8 mouse cellular contexts compared by ENCODE assay signal in genomic region chr1:87327165-87327861, GRCm38 (mm10). TPM values are rescaled to one million over a fixed set of nuclear protein-coding genes. Genes with fewer than 3 reads are reported as not detected.
A peak's percentile ranks its signal among the peaks of the same experiment; 100 is the strongest.
DNase-seq lines count a peak whose midpoint lies in the region; ATAC-seq and TF ChIP-seq lines count a peak whose summit lies in the region.

No protein-coding gene starts in this region.

- no peak for TF ChIP-seq EP300 in heart, adult 2 months (IDR thresholded peaks at IDR 0.05; ENCODE audit: insufficient read depth, low read depth, low read length)

- intact Hi-C loops in heart, adult 2 months (cut with DNase I): no loop called here

- H3K9ac ChIP-seq in heart, adult 2 months (ENCODE audit: low read depth, low read length): peak overlapping the region; percentile 89
- peak overlapping the region; percentile 94 for H3K9ac ChIP-seq in forebrain, embryonic 15.5 days (replicated peaks)
- H3K9ac ChIP-seq in intestine, embryonic 16.5 days (ENCODE audit: low read depth, low read length): peak overlapping the region; percentile 99
- peak overlapping the region; percentile 97 for H3K9ac ChIP-seq in liver, embryonic 15.5 days
- peak overlapping the region; percentile 98 for H3K9ac ChIP-seq in neural tube, embryonic 15.5 days (replicated peaks)

- H3K4me1 ChIP-seq in heart, adult 2 months (ENCODE audit: control insufficient read depth, insufficient read depth, low read length): peaks cover 6% of the 10 kb centered on the region
- no peaks in the 10 kb centered on the region; the same call in 1 of the 2 replicates for H3K4me1 ChIP-seq in bone marrow, adult 2 months (ENCODE audit: control insufficient read depth, insufficient read depth, low read length)
- H3K4me1 ChIP-seq in forebrain, embryonic 15.5 days: peaks cover 19% of the 10 kb centered on the region
- peaks cover 5% of the 10 kb centered on the region; the same call in 1 of the 2 replicates for H3K4me1 ChIP-seq in intestine, embryonic 16.5 days (ENCODE audit: control insufficient read depth, insufficient read depth, low read length)
- H3K4me1 ChIP-seq in liver, embryonic 15.5 days (replicated peaks): peaks cover 37% of the 10 kb centered on the region
- H3K4me1 ChIP-seq in neural tube, embryonic 15.5 days: peaks cover 13% of the 10 kb centered on the region
- no peaks in the 10 kb centered on the region for H3K4me1 ChIP-seq in thymus, adult 2 months (replicated peaks; ENCODE audit: control insufficient read depth, insufficient read depth, low read length)

- TF ChIP-seq POLR2A in heart, adult 2 months (IDR thresholded peaks at IDR 0.05; ENCODE audit: insufficient read depth, low read depth, low read length): no peak
- no peak for TF ChIP-seq POLR2A in bone marrow, adult 2 months (IDR thresholded peaks at IDR 0.05; ENCODE audit: borderline replicate concordance, control insufficient read depth, low read depth, low read length)
- TF ChIP-seq POLR2A in thymus, adult 2 months (IDR thresholded peaks at IDR 0.05; ENCODE audit: control insufficient read depth, extremely low read depth, insufficient read depth, low read length, poor library complexity): no peak

- TF ChIP-seq CTCF in heart, adult 2 months (IDR thresholded peaks at IDR 0.05): peak; percentile 12; the same call in 1 of the 2 replicates
- TF ChIP-seq CTCF in bone marrow, adult 2 months (IDR thresholded peaks at IDR 0.05; ENCODE audit: control insufficient read depth, insufficient read depth, low read length): no peak
- no peak for TF ChIP-seq CTCF in thymus, adult 2 months (IDR thresholded peaks at IDR 0.05; ENCODE audit: borderline replicate concordance, control insufficient read depth, extremely low read depth, insufficient read depth, low read length, poor library complexity)

- DNase-seq in heart, adult 2 months: no peak
- no peak for DNase-seq in heart, adult 11 months
- no peak for DNase-seq in thymus, adult 2 months

- H3K79me2 ChIP-seq in heart, adult 2 months (replicated peaks; ENCODE audit: control insufficient read depth, insufficient read depth, low read length): no peaks in the 10 kb centered on the region

- peak; percentile 56 for ATAC-seq in forebrain, embryonic 15.5 days (replicated peaks)
- peak; percentile 88 for ATAC-seq in intestine, embryonic 16.5 days
- ATAC-seq in liver, embryonic 15.5 days (ENCODE audit: insufficient read depth): peak; percentile 80
- ATAC-seq in neural tube, embryonic 15.5 days (ENCODE audit: low FRiP score): peak; percentile 70

- H3K9me3 ChIP-seq in forebrain, embryonic 15.5 days: no peaks in the 10 kb centered on the region
- no peaks in the 10 kb centered on the region for H3K9me3 ChIP-seq in intestine, embryonic 16.5 days (ENCODE audit: control insufficient read depth, low read length)
- H3K9me3 ChIP-seq in liver, embryonic 15.5 days (replicated peaks): no peaks in the 10 kb centered on the region
- H3K9me3 ChIP-seq in neural tube, embryonic 15.5 days (replicated peaks): no peaks in the 10 kb centered on the region

- H3K27me3 ChIP-seq in heart, adult 2 months (ENCODE audit: control insufficient read depth, insufficient read depth, low read length): no peaks in the 10 kb centered on the region
- H3K27me3 ChIP-seq in forebrain, embryonic 15.5 days: no peaks in the 10 kb centered on the region
- no peaks in the 10 kb centered on the region for H3K27me3 ChIP-seq in intestine, embryonic 16.5 days (replicated peaks; ENCODE audit: control insufficient read depth, insufficient read depth, low read length)
- H3K27me3 ChIP-seq in liver, embryonic 15.5 days: no peaks in the 10 kb centered on the region
- no peaks in the 10 kb centered on the region for H3K27me3 ChIP-seq in neural tube, embryonic 15.5 days (replicated peaks)
- H3K27me3 ChIP-seq in thymus, adult 2 months (ENCODE audit: control insufficient read depth, insufficient read depth, low read length): no peaks in the 10 kb centered on the region

- H3K36me3 ChIP-seq in heart, adult 2 months (ENCODE audit: control insufficient read depth, insufficient read depth, low read length): peaks cover 10% of the 10 kb centered on the region
- no peaks in the 10 kb centered on the region for H3K36me3 ChIP-seq in forebrain, embryonic 15.5 days
- H3K36me3 ChIP-seq in intestine, embryonic 16.5 days (ENCODE audit: control insufficient read depth, insufficient read depth, low read length): peaks cover 3% of the 10 kb centered on the region; the same call in 1 of the 2 replicates
- H3K36me3 ChIP-seq in liver, embryonic 15.5 days (replicated peaks): peaks cover 7% of the 10 kb centered on the region; the same call in 1 of the 2 replicates
- no peaks in the 10 kb centered on the region for H3K36me3 ChIP-seq in neural tube, embryonic 15.5 days
- no peaks in the 10 kb centered on the region for H3K36me3 ChIP-seq in thymus, adult 2 months (ENCODE audit: control insufficient read depth, insufficient read depth, low read length)

- WGBS in heart, adult 2 months: under 1% methylated on average over 51 of the region's 53 CpGs
- 1% methylated on average over 51 of the region's 53 CpGs for WGBS in bone marrow, adult 2 months
- WGBS in forebrain, embryonic 15.5 days: under 1% methylated on average over 50 of the region's 53 CpGs
- under 1% methylated on average over 46 of the region's 53 CpGs for WGBS in intestine, embryonic 16.5 days
- under 1% methylated on average over 43 of the region's 53 CpGs for WGBS in liver, embryonic 15.5 days (ENCODE audit: insufficient replicate concordance)
- WGBS in neural tube, embryonic 15.5 days: under 1% methylated on average over 33 of the region's 53 CpGs
- WGBS in thymus, adult 2 months: under 1% methylated on average over 52 of the region's 53 CpGs

- H3K4me2 ChIP-seq in forebrain, embryonic 15.5 days (replicated peaks): peak overlapping the region; percentile 77
- peak overlapping the region; percentile 66 for H3K4me2 ChIP-seq in intestine, embryonic 16.5 days (ENCODE audit: low read depth, low read length)
- H3K4me2 ChIP-seq in liver, embryonic 15.5 days: peak overlapping the region; percentile 81
- H3K4me2 ChIP-seq in neural tube, embryonic 15.5 days: peak overlapping the region; percentile 70

- H3K4me3 ChIP-seq in heart, adult 2 months: peak overlapping the region; percentile 98
- H3K4me3 ChIP-seq in bone marrow, adult 2 months (replicated peaks; ENCODE audit: control insufficient read depth, low read depth, low read length): peak overlapping the region; percentile 89
- H3K4me3 ChIP-seq in forebrain, embryonic 15.5 days: peak overlapping the region; percentile 82
- H3K4me3 ChIP-seq in intestine, embryonic 16.5 days (ENCODE audit: low read length): peak overlapping the region; percentile 99
- peak overlapping the region; percentile 92 for H3K4me3 ChIP-seq in liver, embryonic 15.5 days (replicated peaks)
- H3K4me3 ChIP-seq in neural tube, embryonic 15.5 days (replicated peaks): peak overlapping the region; percentile 94
- peak overlapping the region; percentile 94 for H3K4me3 ChIP-seq in thymus, adult 2 months (ENCODE audit: control insufficient read depth, insufficient read depth, low read length)

- peak overlapping the region; percentile 90 for H3K27ac ChIP-seq in heart, adult 2 months
- H3K27ac ChIP-seq in bone marrow, adult 2 months (ENCODE audit: control insufficient read depth, insufficient read depth, low read depth, low read length, poor library complexity): peak overlapping the region; percentile 78
- H3K27ac ChIP-seq in forebrain, embryonic 15.5 days (replicated peaks): peak overlapping the region; percentile 94
- peak overlapping the region; percentile 91 for H3K27ac ChIP-seq in intestine, embryonic 16.5 days (ENCODE audit: low read length)
- peak overlapping the region; percentile 90 for H3K27ac ChIP-seq in liver, embryonic 15.5 days (replicated peaks)
- peak overlapping the region; percentile 92 for H3K27ac ChIP-seq in neural tube, embryonic 15.5 days (replicated peaks)
- no peak overlapping the region for H3K27ac ChIP-seq in thymus, adult 2 months (ENCODE audit: control insufficient read depth, insufficient read depth, low read length)

RNA-seq across cellular contexts. Expression of gene Gigyf2, which starts 0.5 kb away (rescaled TPM):
- total RNA-seq in heart, adult 2 months (2021): 10 to 100 TPM; 47.4 to 47.7 TPM
- 19.3 and 33.5 TPM in 2 replicates for polyA plus RNA-seq in heart, adult 2 months (2012; rRNA removed)
- polyA plus RNA-seq in bone marrow, adult 2 months (2011; ENCODE audit: insufficient read depth, insufficient read length, low replicate concordance, missing spikeins): 39.0 and 95.1 TPM in 2 replicates
- 69.3 and 71.3 TPM in 2 replicates for polyA plus RNA-seq in forebrain, embryonic 15.5 days (2015; fragmentation: Nextera tagmentation; extraction: Ambion mirVana)
- polyA plus RNA-seq in intestine, embryonic 16.5 days (2015; fragmentation: Nextera tagmentation; extraction: Ambion mirVana): 38.4 and 39.1 TPM in 2 replicates
- 17.9 and 18.0 TPM in 2 replicates for polyA plus RNA-seq in liver, embryonic 15.5 days (2015; fragmentation: Nextera tagmentation; extraction: Ambion mirVana)
- polyA plus RNA-seq in neural tube, embryonic 15.5 days (2015; fragmentation: Nextera tagmentation; extraction: Ambion mirVana): 61.7 and 63.0 TPM in 2 replicates
- polyA plus RNA-seq in thymus, adult 2 months (2012; rRNA removed): 47.2 and 47.3 TPM in 2 replicates
